Mouse (Mus musculus) myocyte (in vitro differentiated cells): ENCODE measurements around the gene Lrrc27. TPM values are rescaled to one million over a fixed set of nuclear protein-coding genes. Genes with fewer than 3 reads are reported as not detected.

Source experiments
- H3K27me3 ChIP-seq: one replicate; pipeline ENCODE4 v1.6.1; 2011; ENCODE audit not compliant: control insufficient read depth, insufficient read depth, insufficient read length
- H3K36me3 ChIP-seq: one replicate; pipeline ENCODE4 v1.6.1; 2011; ENCODE audit not compliant: control insufficient read depth, insufficient read depth
- H3K4me2 ChIP-seq: one replicate; pipeline ENCODE4 v1.6.1; 2011; ENCODE audit warnings: low read depth, control low read depth
- H3K4me3 ChIP-seq: one replicate; pipeline ENCODE4 v1.5.1; 2011; ENCODE audit warnings: mild to moderate bottlenecking, control low read depth, moderate library complexity
- H3K79me2 ChIP-seq: one replicate; pipeline ENCODE4 v1.6.1; 2011; ENCODE audit not compliant: control insufficient read depth, insufficient read depth
- H3ac ChIP-seq: one replicate; pipeline ENCODE4 v1.6.1; 2011; ENCODE audit not compliant: control insufficient read depth, insufficient read length
- CEBPB ChIP-seq: IDR thresholded peaks from 2 replicates; pipeline ENCODE4 v1.6.1; 2011; ENCODE audit warnings: mild to moderate bottlenecking, moderate library complexity; ENCODE audit not compliant: poor library complexity, insufficient read depth, severe bottlenecking
- E2F4 ChIP-seq: IDR thresholded peaks from one replicate; pipeline ENCODE4 v1.6.1; 2011; ENCODE audit warnings: mild to moderate bottlenecking, control low read depth, moderate library complexity; ENCODE audit not compliant: insufficient read depth
- MAX ChIP-seq: IDR thresholded peaks from one replicate; pipeline ENCODE4 v1.6.1; 2011; ENCODE audit warnings: low read depth, mild to moderate bottlenecking, control low read depth
- MYOD1 ChIP-seq, 3 experiments: IDR thresholded peaks; one replicate each; pipeline ENCODE4 v1.6.1; 2011; ENCODE audit warnings: control low read depth in 2 of 3, low read depth in 2 of 3, mild to moderate bottlenecking in 2 of 3, moderate library complexity in 1 of 3; ENCODE audit not compliant: insufficient read length in 2 of 3, control insufficient read depth in 1 of 3
- MYOG ChIP-seq, 3 experiments: IDR thresholded peaks; one replicate each; pipeline ENCODE4 v1.6.1; 2011; ENCODE audit warnings: control low read depth in 2 of 3, low read depth in 2 of 3, mild to moderate bottlenecking in 2 of 3; ENCODE audit not compliant: insufficient read length in 2 of 3, control insufficient read depth in 1 of 3, insufficient read depth in 1 of 3
- POLR2A ChIP-seq: IDR thresholded peaks from one replicate; pipeline ENCODE4 v1.6.1; 2011; ENCODE audit warnings: low read depth, mild to moderate bottlenecking, control low read depth, moderate library complexity; ENCODE audit not compliant: insufficient read length
- POLR2AphosphoS2 ChIP-seq: IDR thresholded peaks from one replicate; pipeline ENCODE4 v1.6.1; 2011; ENCODE audit warnings: low read depth, control low read depth; ENCODE audit not compliant: insufficient read length
- REST ChIP-seq: IDR thresholded peaks from one replicate; pipeline ENCODE4 v1.6.1; 2011; ENCODE audit warnings: mild to moderate bottlenecking, control low read depth, moderate library complexity; ENCODE audit not compliant: insufficient read depth, insufficient read length
- SRF ChIP-seq: IDR thresholded peaks from one replicate; pipeline ENCODE4 v1.6.1; 2011; ENCODE audit warnings: low read depth; ENCODE audit not compliant: control insufficient read depth, insufficient read length
- TCF12 ChIP-seq: IDR thresholded peaks from one replicate; pipeline ENCODE4 v1.6.1; 2011; ENCODE audit warnings: mild to moderate bottlenecking, control low read depth; ENCODE audit not compliant: poor library complexity, insufficient read depth, severe bottlenecking
- TCF3 ChIP-seq: IDR thresholded peaks from one replicate; pipeline ENCODE4 v1.6.1; 2011; ENCODE audit warnings: low read depth, control low read depth; ENCODE audit not compliant: insufficient read length
- USF1 ChIP-seq: IDR thresholded peaks from one replicate; pipeline ENCODE4 v1.6.1; 2011; ENCODE audit warnings: low read depth, mild to moderate bottlenecking, control low read depth, moderate library complexity
- polyA plus RNA-seq: library from polyadenylated mRNA; unstranded; fragments of >200 nt; fragmentation: generic; extraction: Trizol; gene quantifications from one replicate; pipeline ENCODE4 v1.2.1, GENCODE M21; 2012; ENCODE audit warnings: missing spikeins

Gene Lrrc27
- polyA plus RNA-seq, 1 experiment = 7.9 TPM

DNA sequence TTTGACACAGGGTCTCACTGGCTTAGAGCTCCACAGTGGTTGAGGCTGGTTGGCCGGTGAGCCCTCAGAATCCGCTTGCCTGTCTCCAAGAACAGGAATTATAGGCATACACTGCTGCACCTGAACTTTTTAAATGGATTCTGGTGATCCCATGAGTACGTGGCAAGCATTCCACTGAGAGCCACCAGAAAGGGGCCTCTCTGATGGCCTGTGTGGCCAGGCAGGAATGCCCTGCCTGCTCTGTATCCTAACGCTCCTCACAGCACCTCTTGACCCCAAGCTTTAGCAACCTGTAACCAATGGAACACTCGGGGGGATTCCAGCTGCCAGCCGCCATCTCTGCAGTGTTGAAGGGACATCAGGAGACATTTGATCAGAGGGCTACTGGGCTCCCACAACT is 1.0 kb upstream of the Lrrc27 start:
- peak overlapping the region; percentile 78 for H3K4me2 ChIP-seq
- H3K36me3 ChIP-seq = no peaks in the 10 kb centered on the region
- H3K27me3 ChIP-seq = no peaks in the 10 kb centered on the region
- no peak overlapping the region for H3ac ChIP-seq
- H3K4me3 ChIP-seq = peak overlapping the region; percentile 54
- H3K79me2 ChIP-seq = no peaks in the 10 kb centered on the region
- no peak for TF ChIP-seq CEBPB
- TF ChIP-seq USF1 = no peak
- TF ChIP-seq MAX = no peak
- TF ChIP-seq MYOG (IDR thresholded peaks at IDR 0.05; ENCODE audit: control insufficient read depth in 1 of 3, insufficient read depth in 1 of 3, insufficient read length in 2 of 3, low read depth in 2 of 3) = no peak
- TF ChIP-seq MYOD1 (IDR thresholded peaks at IDR 0.05; ENCODE audit: control insufficient read depth in 1 of 3, insufficient read length in 2 of 3, low read depth in 2 of 3) = no peak
- TF ChIP-seq POLR2AphosphoS2 = no peak
- TF ChIP-seq TCF3 = no peak
- TF ChIP-seq POLR2A = no peak
- TF ChIP-seq SRF = no peak
- TF ChIP-seq REST = no peak
- TF ChIP-seq TCF12 = no peak

DNA sequence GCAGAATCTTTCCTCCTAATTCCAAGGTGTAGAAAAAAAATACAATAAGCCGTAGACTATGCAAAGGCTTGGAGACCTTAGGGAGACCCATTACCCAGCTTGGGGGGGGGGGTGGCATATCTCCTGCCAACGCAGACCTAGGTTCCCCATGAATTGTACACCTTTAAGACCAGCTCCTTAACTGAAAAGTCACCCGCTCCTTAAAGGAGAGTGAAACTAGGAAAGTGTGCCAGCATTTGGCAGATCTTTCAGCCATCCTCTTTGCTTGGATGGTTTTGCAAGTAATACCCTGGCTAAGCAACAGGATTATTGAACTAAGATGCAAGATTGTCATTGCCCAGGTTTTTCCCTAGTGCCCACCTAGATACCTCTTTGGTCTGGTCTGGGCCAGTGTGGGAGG is 963 bp downstream of the Lrrc27 start:
- H3K27me3 ChIP-seq = no peaks in the 10 kb centered on the region
- TF ChIP-seq TCF3 (no peak), E2F4 (no peak), USF1 (no peak), MAX (no peak), TCF12 (no peak), MYOD1 (IDR thresholded peaks at IDR 0.05; ENCODE audit: control insufficient read depth in 1 of 3, insufficient read length in 2 of 3, low read depth in 2 of 3) (no peak), POLR2AphosphoS2 (no peak), MYOG (IDR thresholded peaks at IDR 0.05; ENCODE audit: control insufficient read depth in 1 of 3, insufficient read depth in 1 of 3, insufficient read length in 2 of 3, low read depth in 2 of 3) (no peak), REST (no peak), SRF (no peak), CEBPB (no peak), POLR2A (no peak)
- H3K4me3 ChIP-seq = peak overlapping the region; percentile 54
- no peak overlapping the region for H3ac ChIP-seq
- H3K79me2 ChIP-seq = no peaks in the 10 kb centered on the region
- peak overlapping the region; percentile 77 for H3K4me2 ChIP-seq
- no peaks in the 10 kb centered on the region for H3K36me3 ChIP-seq

DNA sequence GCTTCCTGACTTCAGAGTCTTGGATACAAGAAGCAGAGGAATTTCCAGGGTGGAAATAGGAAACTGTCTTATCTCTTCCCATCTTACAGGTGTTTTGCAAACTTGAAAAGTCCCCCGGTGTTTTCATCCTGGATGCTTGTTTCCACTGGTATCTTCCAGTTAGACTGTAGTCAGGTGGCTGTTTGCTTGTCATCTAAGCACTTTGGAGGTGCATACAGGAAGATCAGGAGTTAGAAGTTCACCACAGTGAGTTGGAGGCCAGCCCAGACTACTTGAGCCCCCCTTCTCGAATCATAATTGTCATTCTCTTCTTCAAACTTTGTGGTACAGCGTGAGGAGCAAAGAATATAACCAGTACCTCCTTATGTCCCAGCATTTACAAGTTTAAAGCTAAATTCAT is 1.4 kb downstream of the Lrrc27 start:
- H3K79me2 ChIP-seq = no peaks in the 10 kb centered on the region
- H3K4me2 ChIP-seq = no peak overlapping the region
- no peak overlapping the region for H3ac ChIP-seq
- peak overlapping the region; percentile 54 for H3K4me3 ChIP-seq
- no peak for TF ChIP-seq E2F4
- no peak for TF ChIP-seq SRF
- no peak for TF ChIP-seq MAX
- TF ChIP-seq POLR2A = no peak
- TF ChIP-seq MYOD1 (IDR thresholded peaks at IDR 0.05; ENCODE audit: control insufficient read depth in 1 of 3, insufficient read length in 2 of 3, low read depth in 2 of 3) = no peak
- no peak for TF ChIP-seq TCF3
- TF ChIP-seq POLR2AphosphoS2 = no peak
- no peaks in the 10 kb centered on the region for H3K36me3 ChIP-seq
- no peaks in the 10 kb centered on the region for H3K27me3 ChIP-seq

DNA sequence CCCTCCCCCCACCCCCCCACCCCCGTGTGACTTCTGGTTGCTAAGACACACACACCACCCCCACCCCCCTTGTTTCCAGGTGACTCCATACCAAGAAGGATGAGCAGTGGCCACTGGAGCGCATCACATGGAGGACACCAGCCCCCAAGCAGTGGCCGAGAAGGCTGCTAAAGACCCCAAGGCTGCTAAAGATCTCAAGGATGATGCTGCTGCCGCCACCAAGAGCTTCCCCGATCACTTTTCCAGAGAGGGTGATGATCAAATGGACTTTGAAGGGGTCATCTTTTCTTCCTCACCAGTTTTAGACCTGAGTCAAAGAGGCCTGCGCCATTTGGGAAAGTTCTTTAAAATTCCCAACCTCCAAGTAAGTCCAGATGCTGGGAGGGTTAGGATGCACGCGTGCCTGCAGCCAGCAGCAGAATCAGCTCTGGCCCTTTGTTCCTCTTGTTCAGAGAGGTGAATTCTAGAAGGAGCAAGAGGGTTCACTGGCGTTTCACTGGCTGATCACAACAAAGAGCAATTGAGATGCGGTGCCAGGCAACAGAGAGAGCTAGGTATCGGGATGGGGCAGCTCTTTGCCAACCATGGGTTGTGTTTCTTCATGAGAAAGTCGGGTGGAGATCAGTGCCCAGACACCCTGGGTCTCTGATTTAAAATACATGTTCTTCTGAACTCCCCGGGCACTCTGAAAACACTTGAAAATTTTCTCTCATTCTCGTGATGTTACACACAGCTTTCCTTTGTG is 2.0 kb downstream of the Lrrc27 start:
- H3K79me2 ChIP-seq = no peaks in the 10 kb centered on the region
- H3K4me3 ChIP-seq = no peak overlapping the region
- H3K4me2 ChIP-seq = no peak overlapping the region
- TF ChIP-seq MYOD1 (IDR thresholded peaks at IDR 0.05; ENCODE audit: control insufficient read depth in 1 of 3, insufficient read length in 2 of 3, low read depth in 2 of 3) (no peak), POLR2A (no peak), TCF12 (no peak), CEBPB (no peak), REST (no peak), SRF (no peak), POLR2AphosphoS2 (no peak), MAX (no peak), MYOG (IDR thresholded peaks at IDR 0.05; ENCODE audit: control insufficient read depth in 1 of 3, insufficient read depth in 1 of 3, insufficient read length in 2 of 3, low read depth in 2 of 3) (no peak)
- H3K27me3 ChIP-seq = no peaks in the 10 kb centered on the region
- H3K36me3 ChIP-seq = no peaks in the 10 kb centered on the region
- no peak overlapping the region for H3ac ChIP-seq
